Mouse (Mus musculus) ovary, adult 10 weeks (tissue): ENCODE results near the gene Cdh23. TPM values are rescaled to one million over a fixed set of nuclear protein-coding genes. Genes with fewer than 3 reads are reported as not detected.

Experiments used
- polyA plus RNA-seq: library from polyadenylated mRNA; stranded (reverse); fragments of 350-450 nt; fragmentation: Illumina TruSeq; extraction: RNeasy Lipid Tissue Mini Kit (QIAGEN cat#74804); gene quantifications from one replicate; pipeline ENCODE4 v1.2.3, GENCODE M21; 2014

Gene Cdh23
- not detected for polyA plus RNA-seq

DNA sequence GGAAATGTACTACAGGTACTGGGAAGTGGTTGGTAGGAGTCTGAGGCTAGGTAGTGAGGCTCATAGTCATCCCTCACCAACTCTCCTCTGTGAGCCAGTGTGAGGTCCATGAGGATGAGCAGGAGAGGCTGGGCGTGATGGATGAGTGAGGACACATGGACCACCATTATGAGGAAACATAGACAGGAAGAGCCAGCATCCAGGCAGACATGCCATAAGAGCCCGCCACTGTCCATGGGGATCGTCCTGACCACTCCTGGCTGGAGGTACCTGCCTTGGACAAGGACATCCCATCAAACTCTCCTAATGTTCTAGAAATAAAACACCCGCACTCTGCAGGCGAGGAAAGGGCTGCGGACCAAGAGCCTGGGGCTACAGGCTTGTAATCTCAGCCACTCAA is at the start of gene Cdh23:
TSS of gene Cdh23 (minus strand) at position 101 of the 400 bp plus-strand sequence.

DNA sequence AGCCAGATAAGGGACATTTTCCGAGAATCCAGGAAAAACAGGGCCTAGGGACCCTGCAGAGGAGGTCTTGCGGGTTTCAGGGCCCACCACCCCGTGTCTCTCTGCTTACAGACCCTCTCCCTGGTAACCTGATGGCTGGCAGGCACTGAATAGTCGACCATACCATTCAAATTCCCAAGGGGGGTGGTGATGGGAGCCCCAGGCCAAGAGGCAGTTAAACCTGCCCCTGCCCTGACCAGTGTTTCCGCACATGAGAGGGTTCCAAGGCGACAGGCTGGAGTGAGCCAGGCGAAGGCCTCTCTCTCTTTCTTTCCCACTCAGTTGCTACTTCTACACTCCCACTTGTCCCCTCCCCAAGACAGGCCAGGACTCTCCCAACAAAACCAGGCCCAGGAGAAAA is 296.8 kb downstream of the Cdh23 start, which contains the start of gene Gm17455:
TSS of gene Gm17455 (plus strand) at position 278 of the 400 bp plus-strand sequence.

DNA sequence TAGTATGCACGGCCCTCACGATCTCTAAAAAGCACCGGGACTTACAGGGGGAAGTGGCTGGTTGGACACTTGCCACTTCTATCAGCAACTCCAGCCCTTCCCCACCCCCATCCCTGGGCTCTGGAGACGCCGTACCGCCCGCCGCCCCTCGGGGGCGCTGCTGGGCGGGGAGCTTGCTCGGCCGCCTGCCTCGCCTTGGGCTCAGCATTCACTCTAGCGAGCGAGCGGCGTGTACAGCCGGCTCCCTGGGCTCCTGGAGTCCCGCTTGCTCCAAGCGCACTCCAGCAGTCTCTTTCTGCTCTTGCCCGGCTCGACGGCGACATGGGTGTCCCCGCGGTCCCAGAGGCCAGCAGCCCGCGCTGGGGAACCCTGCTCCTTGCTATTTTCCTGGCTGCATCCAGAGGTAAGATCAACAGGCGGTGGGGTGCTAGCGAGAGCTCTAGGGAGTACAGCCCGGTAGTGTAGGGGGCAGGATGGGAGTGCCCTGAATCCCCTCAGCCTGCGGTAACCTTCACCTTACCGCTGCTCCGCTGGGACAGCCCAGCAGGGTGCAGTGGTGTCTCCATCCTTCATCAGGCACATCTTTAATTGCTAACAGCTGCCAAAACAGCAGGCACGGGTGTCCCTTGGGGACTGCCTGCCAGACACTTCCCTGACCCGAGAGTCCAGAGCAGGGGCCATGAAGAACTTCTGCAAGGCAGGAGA is 349.4 kb downstream of the Cdh23 start, which contains the start of gene Vsir:
TSS of gene Vsir (plus strand) at position 151 of the 705 bp plus-strand sequence.

DNA sequence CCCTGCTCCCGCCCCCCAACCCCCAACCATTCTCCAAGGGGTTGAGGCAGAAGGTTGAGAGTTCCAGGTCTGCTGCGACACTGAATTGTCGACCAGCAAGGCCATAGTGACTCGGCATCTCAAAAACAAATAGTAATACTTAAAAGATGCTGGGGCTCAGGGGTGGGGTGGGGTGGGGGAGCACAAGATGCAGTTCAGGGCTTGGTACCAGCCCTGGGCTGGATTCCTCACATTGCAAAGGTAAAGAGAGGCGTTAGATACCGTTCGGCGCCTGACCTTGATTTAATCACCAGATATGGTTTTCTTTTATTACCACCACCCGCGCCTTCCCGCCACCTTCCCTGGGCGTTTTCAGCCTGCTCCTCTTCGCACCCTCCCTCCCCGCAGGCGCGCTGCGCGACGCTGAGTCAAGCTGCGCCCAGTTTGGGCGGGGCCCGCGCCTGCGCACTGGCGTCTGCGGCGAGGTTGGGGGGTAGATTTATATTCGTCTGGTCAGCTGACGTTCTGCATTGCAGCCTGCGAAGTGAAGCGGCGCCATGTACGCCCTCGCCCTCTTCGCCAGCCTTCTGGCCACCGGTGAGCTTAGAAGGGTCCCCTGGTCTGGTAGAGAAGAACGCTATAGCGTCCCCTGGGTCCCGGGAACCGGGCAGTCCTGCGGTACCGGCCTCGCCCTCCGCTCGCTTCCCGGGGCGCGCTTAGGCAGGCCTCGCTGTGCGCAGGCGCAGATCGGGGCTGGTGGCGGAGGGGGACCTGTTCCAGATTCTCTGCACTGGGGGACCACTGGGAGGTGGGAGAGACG is 418.9 kb downstream of the Cdh23 start, which contains the start of gene Psap:
TSS of gene Psap (plus strand) at position 421 of the 799 bp plus-strand sequence.

Other genes starting within 250 kb of the Cdh23 start
- 47.4 TPM for gene Slc29a3, start 56.3 kb upstream of the Cdh23 start, polyA plus RNA-seq
- 0.91 TPM for gene Unc5b, start 135.1 kb upstream of the Cdh23 start, polyA plus RNA-seq